Mouse (Mus musculus) cerebellum, adult 18-20 months (tissue): ENCODE results near the gene Traf5.

Experiments
- DNase-seq, 2 experiments: peaks; one replicate each; pipeline ENCODE4 v3.0.0; 2021

The Traf5 gene

GRCm38 (mm10) chr1:192061666-192062306 lies 30.6 kb downstream of the Traf5 start:
- no peak for DNase-seq

GRCm38 (mm10) chr1:192058911-192059310 lies 33.4 kb downstream of the Traf5 start:
- DNase-seq: no peak

DNA sequence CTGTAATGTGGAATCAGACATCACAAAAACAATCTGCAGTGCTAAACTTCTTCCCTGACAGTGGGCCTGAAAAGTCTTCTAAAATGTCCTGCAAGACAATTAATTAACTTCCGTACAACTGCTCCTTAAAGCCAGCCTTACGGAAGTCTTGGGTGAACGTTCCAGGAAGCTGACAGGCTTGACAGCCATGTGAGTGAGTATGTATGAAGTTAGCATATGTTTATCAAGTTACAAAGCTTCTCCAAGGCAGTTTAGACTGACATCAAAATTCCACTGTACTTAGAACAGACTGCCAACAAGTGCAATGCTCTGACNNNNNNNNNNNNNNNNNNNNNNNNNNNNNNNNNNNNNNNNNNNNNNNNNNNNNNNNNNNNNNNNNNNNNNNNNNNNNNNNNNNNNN lies 38.6 kb downstream of the Traf5 start:
- no peak for DNase-seq

DNA sequence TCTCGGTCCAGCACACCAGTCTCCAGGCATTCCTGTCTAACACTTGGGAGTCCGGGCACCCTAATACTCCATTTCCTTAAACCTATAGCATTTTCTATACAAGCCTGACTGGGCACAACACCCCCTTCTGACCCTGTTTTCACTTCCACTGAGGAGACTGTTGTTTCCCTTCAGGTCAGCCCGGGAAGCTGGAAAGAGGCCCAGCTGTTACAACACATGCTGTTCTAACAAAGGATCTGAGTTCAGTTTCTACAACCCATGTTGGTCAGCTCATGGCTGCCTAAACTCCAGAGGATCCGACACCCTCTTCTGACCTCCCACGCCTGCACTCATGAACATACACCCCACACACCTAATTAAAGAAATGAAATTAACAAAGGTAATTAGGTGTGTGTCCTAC lies 39.4 kb downstream of the Traf5 start:
- no peak for DNase-seq

GRCm38 (mm10) chr1:192052461-192052860 lies 39.9 kb downstream of the Traf5 start:
- DNase-seq: no peak

DNA sequence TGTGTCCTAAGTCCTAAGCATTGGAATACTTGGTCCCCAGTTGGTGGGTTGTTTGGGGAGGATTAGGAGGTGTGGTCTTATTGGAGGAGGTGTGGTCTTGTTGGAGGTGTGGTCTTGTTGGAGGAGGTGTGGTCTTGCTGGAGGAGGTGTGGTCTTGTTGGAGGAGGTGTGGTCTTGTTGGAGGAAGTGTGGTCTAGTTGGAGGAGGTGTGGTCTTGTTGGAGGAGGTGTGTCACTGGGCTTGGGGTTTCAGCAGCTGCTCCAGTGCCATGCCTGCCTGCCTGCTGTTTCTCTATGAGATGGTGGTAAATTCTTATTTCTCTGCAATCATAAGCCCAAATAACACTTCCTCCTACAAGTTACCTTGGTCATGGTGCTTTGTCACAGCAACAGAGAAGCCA lies 93.3 kb downstream of the Traf5 start:
- no peak for DNase-seq

GRCm38 (mm10) chr1:191996621-191997185 lies 95.7 kb downstream of the Traf5 start:
- DNase-seq: no peak

DNA sequence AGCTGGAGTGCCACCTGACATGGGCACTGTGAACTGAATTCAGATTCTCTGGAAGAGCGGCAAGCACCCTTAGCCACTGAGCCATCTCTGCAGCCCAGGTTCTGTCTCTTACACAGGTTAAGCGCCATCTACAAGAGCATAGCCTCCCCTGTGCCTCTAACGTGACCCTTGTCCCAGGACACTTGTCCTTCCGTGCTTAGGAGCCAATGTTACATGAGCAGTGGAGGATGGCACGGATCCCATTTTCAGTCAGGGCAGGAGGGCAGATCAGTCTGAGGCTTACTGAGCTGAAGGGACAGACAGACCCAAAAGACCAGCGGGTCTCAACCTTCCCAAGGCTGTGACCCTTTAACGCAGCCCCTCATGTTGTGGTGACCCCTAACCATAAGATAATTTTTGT lies 96.4 kb downstream of the Traf5 start:
- DNase-seq: no peak

GRCm38 (mm10) chr1:191995488-191995887 lies 96.9 kb downstream of the Traf5 start:
- DNase-seq: peak; percentile 16 to 30

DNA sequence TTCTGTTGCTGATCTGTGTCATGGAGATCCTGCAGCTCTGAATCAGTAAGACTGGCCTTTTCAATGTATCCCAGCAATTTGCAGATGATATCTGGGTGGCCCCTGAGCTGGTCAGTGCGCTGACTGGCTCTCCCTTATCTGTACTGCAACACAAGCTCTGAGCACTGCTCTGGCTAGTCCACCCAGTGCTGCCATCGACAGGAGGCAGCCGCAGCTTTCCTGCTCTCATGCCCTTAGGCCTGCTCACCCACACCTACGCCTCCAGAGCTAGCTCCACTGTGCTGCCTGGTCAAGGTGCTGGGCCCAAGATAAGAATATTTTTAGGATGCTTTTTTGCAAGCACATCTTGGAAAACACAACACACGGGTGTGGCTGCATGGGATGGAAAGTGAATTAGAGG lies 97.9 kb downstream of the Traf5 start:
- DNase-seq: no peak

DNA sequence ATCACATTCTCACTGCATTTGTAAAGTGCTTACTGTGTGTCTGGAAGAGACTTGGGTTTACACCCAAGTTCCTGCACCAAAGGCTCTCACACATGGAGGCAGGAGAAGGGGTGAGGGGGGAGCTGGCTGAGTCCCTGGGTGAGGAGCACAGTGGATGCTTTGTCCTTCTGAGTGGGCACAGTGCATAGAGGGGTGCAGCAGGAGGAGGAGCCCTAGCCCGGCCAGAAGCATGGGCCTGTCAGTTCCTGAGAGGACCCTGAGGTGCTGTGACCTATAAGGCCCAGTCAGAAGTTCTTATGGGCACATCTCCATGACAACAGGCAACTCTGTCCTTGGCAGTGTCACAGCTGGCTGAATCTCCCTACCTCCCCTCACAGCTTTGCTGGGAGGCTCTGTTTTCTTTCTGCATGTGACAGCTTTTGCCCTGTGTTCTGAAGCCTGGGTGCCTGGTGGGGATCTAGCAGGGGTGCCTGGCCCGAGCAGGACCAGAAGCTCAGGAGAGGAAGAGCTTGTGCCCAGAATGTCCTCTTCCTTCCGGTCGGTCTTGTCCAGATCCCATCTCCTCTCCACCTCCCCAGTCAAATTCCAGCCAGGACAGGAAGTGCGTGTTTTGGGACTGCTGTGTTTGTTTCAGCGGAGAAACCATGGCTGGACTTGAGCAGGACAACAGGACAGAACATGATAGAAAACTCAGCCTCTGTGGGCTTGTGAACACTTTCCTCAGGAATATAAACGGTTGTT lies 100.1 kb downstream of the Traf5 start:
- DNase-seq: no peak

GRCm38 (mm10) chr1:191989994-191990393 lies 102.4 kb downstream of the Traf5 start:
- DNase-seq: peak; percentile 95 to 98

DNA sequence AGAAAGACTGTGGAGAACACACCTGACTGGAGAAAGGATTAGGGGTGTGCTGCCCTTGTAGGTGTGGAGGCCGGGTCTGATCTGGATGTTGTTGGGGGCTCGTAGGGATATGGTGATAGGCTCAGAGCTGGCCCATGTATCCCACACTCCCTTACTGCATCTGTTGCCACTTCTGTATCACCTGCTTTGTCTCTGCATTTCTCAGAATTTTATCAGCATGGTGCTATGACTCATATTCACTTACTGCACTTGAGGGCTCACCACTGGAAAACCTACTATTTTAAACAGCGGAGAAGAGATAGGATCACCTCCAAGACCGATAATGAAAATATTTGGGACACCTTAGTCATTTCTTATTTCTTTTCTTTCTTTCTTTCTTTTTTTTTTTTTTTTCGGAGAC lies 103.3 kb downstream of the Traf5 start:
- DNase-seq: no peak

GRCm38 (mm10) chr1:191988646-191989045 lies 103.7 kb downstream of the Traf5 start:
- no peak for DNase-seq

DNA sequence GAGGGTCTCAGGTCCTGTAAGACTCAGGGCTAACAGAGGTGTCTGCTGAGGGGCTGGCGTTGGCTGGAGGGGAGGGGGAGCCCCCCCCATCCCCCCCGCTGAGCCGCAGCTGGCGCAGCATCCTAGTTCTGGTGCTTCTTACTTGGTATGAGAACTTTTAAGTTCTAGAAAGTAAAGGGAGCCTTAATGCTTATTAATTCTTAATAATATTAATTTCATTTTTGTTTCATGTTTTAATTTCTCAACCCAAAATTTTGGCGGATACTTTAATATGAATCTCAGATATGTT lies 104.9 kb downstream of the Traf5 start:
- DNase-seq: no peak

- DNase-seq: no peak
These were observed 105.5 kb downstream of the Traf5 start for GRCm38 (mm10) chr1:191986674-191987480.

DNA sequence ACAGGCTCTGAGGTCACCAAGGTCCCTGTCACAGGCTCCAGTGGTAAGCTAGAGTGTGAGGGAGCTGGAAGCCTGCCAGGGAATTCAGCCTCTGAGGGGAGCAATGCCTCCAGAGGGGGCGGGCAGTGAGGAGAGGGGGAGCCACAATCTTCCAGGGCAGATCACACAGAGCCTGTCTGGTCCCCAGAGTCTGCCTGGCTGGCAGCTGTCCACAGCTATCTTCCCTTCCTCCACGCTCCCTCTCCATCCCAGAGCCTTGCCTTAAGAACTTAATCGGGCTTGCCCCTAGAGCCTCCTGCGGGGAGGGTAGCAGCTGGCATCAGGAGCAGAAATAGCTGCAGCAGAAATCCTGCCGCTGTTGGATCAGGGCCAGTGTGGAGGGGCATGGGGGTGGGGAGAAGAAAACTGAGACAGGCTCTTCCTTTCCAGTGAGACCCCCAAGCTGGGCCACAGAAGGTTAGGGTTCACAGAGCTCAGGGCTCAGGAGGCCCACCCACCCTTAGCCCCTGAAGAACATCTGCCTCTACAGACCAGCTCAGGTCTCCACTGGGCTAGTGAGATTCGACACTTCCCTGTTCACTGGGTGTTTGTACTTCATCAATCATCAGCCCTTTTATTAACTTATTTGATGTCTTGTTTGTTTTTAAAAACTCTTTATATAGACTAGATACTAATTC lies 110.8 kb downstream of the Traf5 start:
- peak in 1 of 2 experiments; percentile 8 for DNase-seq

DNA sequence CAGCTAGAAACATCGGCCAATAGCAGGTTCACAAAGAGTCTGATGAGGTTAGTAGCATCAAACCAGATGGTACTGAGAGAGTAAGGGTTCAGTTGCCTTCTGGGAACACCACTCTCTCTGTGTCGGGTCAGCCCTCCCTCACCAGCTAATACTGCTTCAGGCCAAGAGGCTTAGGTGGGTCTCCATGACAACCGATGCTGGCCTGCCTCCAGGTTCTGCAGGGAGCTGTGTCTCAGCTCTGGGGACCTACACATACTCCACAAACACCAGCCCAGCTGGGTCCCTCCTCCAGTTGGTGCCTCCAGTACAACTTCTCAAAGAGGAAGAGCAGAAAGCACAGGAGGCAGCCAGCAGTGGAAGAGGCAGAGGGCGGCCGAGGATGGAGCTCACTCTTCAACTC lies 115.2 kb downstream of the Traf5 start, which contains the start of gene Rd3:
TSS of gene Rd3 (plus strand) at position 184 of the 400 bp plus-strand sequence.
- DNase-seq: no peak

- no peak for DNase-seq
These were observed 117.6 kb downstream of the Traf5 start for GRCm38 (mm10) chr1:191974509-191975405.

GRCm38 (mm10) chr1:191969939-191970338 lies 122.4 kb downstream of the Traf5 start:
- no peak for DNase-seq

DNA sequence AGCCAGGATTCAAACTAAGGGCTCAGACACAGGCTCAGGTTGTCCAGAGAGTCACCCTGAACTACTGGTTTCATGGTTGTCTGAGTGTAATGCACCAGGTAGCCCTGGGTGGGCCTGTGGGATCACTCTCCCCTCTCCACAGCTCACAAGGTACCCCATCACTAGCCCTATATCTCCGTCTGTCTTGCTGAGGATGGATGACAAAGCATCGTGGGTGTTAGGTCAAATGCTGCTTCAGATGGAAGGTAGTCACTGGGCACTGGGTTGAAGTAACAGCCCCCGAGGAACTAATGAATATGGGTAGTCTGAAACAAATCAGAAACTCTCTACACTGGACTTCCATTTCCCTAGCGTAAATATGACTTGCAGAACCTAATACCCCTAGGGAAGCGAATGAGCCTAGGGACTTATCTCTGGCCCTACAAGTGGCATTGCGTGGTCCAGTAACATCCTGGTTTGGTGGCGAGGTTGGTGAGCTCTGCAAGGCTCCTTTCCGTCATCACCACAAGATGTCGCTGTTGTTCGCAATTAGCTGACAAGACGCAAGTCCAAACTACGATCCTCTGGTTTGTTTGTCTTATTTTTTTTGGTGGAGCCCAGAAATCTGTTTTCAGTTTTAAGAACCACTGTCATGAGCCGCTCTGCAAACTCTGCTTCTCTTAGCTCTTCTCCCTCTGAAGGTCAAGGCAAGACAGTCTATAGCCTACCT lies 127.4 kb downstream of the Traf5 start:
- peak; percentile 72 to 78 for DNase-seq
